Mouse (Mus musculus) ES-E14 (cell line): ENCODE measurements around the gene Mst1. TPM values are rescaled to one million over a fixed set of nuclear protein-coding genes. Genes with fewer than 3 reads are reported as not detected.

Source experiments
- DNase-seq: peaks from one replicate; pipeline ENCODE4 v3.0.0-alpha.2; 2013; ENCODE audit warnings: low read depth, low spot score
- H3K27ac ChIP-seq: 2 replicates; pipeline ENCODE4 v1.5.1; 2012; ENCODE audit warnings: low read depth, mild to moderate bottlenecking, low read length, moderate library complexity, mixed read lengths; ENCODE audit not compliant: poor library complexity, insufficient read depth, severe bottlenecking
- H3K36me3 ChIP-seq: 2 replicates; pipeline ENCODE4 v1.6.1; 2012; ENCODE audit warnings: mild to moderate bottlenecking, low read length, moderate library complexity, mixed read lengths; ENCODE audit not compliant: control insufficient read depth, poor library complexity, insufficient read depth, severe bottlenecking
- H3K4me1 ChIP-seq, 2 experiments: fragments of 150-350 bp in 1 of 2; sonication (generic) in 1 of 2; 2 replicates each; pipeline ENCODE4 v1.6.1; 2012; ENCODE audit warnings: low read length in 2 of 2, mild to moderate bottlenecking in 1 of 2, mixed read lengths in 1 of 2; ENCODE audit not compliant: control insufficient read depth in 2 of 2, insufficient read depth in 2 of 2, poor library complexity in 1 of 2
- H3K4me3 ChIP-seq, 2 experiments: fragments of 150-350 bp in 1 of 2; sonication (generic) in 1 of 2; 2 replicates each; pipeline ENCODE4 v1.5.1; 2012; ENCODE audit warnings: low read length in 2 of 2, low read depth in 1 of 2, mild to moderate bottlenecking in 1 of 2, mixed read lengths in 1 of 2; ENCODE audit not compliant: insufficient read depth in 1 of 2, poor library complexity in 1 of 2, severe bottlenecking in 1 of 2
- H3K9ac ChIP-seq: 2 replicates; pipeline ENCODE4 v1.6.1; 2012; ENCODE audit warnings: low read depth, mild to moderate bottlenecking, low read length, mixed read lengths; ENCODE audit not compliant: poor library complexity, insufficient read depth, severe bottlenecking
- H3K9me3 ChIP-seq: fragments of 150-350 bp; sonication (generic); 2 replicates; pipeline ENCODE4 v1.6.1; 2012; ENCODE audit warnings: low read depth, mild to moderate bottlenecking, low read length; ENCODE audit not compliant: control insufficient read depth, insufficient read depth
- CHD2 ChIP-seq: IDR thresholded peaks from 2 replicates; pipeline ENCODE4 v1.6.1; 2014; ENCODE audit warnings: mild to moderate bottlenecking, low read depth, low read length, inconsistent platforms
- HCFC1 ChIP-seq: IDR thresholded peaks from 2 replicates; pipeline ENCODE4 v1.6.1; 2012; ENCODE audit warnings: low read length, inconsistent platforms, borderline replicate concordance; ENCODE audit not compliant: insufficient read depth
- MAFK ChIP-seq: IDR thresholded peaks from 2 replicates; pipeline ENCODE4 v1.6.1; 2014; ENCODE audit warnings: mild to moderate bottlenecking, low read depth, low read length, inconsistent platforms; ENCODE audit not compliant: insufficient read depth
- ZC3H11A ChIP-seq: IDR thresholded peaks from 2 replicates; pipeline ENCODE4 v1.6.1; 2012; ENCODE audit warnings: low read depth, mild to moderate bottlenecking, inconsistent platforms, low read length, borderline replicate concordance
- ZNF384 ChIP-seq: IDR thresholded peaks from 2 replicates; pipeline ENCODE4 v1.6.1; 2012; ENCODE audit warnings: low read depth, low read length, inconsistent platforms
- in situ Hi-C, 2 experiments: fragments of 600-800 bp; cut with MboI; formaldehyde crosslinking; loops; one replicate each; pipeline ENCODE4 v1.15.1; 2025; ENCODE audit warnings: low sequenced_read_pairs in 2 of 2, inconsistent platforms in 1 of 2; ENCODE audit not compliant: unreplicated experiment in 2 of 2
- total RNA-seq: library from RNA; depleted of rRNA; stranded (reverse); fragments of 300-350 nt; gene quantifications from 2 replicates; pipeline ENCODE4 v1.2.3, GENCODE M21; 2012

Mst1 gene
- total RNA-seq, 1 experiment: 2.9 TPM

GRCm38 (mm10) chr9:108069007-108069406 is 11.2 kb upstream of the Mst1 start:
- H3K27ac ChIP-seq: no peak overlapping the region
- TF ChIP-seq MAFK: no peak
- no peak for TF ChIP-seq HCFC1
- TF ChIP-seq ZC3H11A: no peak
- TF ChIP-seq CHD2: no peak
- TF ChIP-seq ZNF384: no peak
- in situ Hi-C loops: loop anchor here in 1 of 2 experiments (5.0 kb wide), 1 partner anchor 167 kb away; no protein-coding TSS in a partner anchor
- H3K4me1 ChIP-seq: no peaks in the 10 kb centered on the region
- no peak for DNase-seq
- no peak overlapping the region for H3K9ac ChIP-seq
- no peaks in the 10 kb centered on the region for H3K9me3 ChIP-seq
- H3K36me3 ChIP-seq: peaks cover 11% of the 10 kb centered on the region; the same call in 1 of the 2 replicates
- no peak overlapping the region for H3K4me3 ChIP-seq

- Histone ChIP-seq H3K9ac (no peak overlapping the region), H3K4me3 (no peak overlapping the region), H3K36me3 (peaks cover 10% of the 10 kb centered on the region; the same call in 1 of the 2 replicates), H3K4me1 (no peaks in the 10 kb centered on the region), H3K9me3 (no peaks in the 10 kb centered on the region), H3K27ac (no peak overlapping the region)
- in situ Hi-C loops: loop anchor here in 1 of 2 experiments (5.0 kb wide), 1 partner anchor 167 kb away; no protein-coding TSS in a partner anchor
- TF ChIP-seq CHD2: no peak
- no peak for TF ChIP-seq ZNF384
- TF ChIP-seq ZC3H11A: no peak
- TF ChIP-seq MAFK: no peak
- no peak for TF ChIP-seq HCFC1
- DNase-seq: no peak
Observed at GRCm38 (mm10) chr9:108069529-108069928, 10.7 kb upstream of the Mst1 start.

GRCm38 (mm10) chr9:108071801-108072200 is 8.4 kb upstream of the Mst1 start:
- H3K36me3 ChIP-seq: peaks cover 10% of the 10 kb centered on the region; the same call in 1 of the 2 replicates

GRCm38 (mm10) chr9:108072481-108072924 is 7.7 kb upstream of the Mst1 start:
- in situ Hi-C loops: no loop called here
- H3K27ac ChIP-seq: no peak overlapping the region
- H3K4me3 ChIP-seq: no peak overlapping the region
- no peak overlapping the region for H3K9ac ChIP-seq
- no peak for TF ChIP-seq HCFC1
- TF ChIP-seq ZC3H11A: no peak
- TF ChIP-seq MAFK: no peak
- no peak for TF ChIP-seq CHD2
- TF ChIP-seq ZNF384: no peak
- H3K36me3 ChIP-seq: peaks cover 10% of the 10 kb centered on the region; the same call in 1 of the 2 replicates
- no peak for DNase-seq
- no peaks in the 10 kb centered on the region for H3K9me3 ChIP-seq
- H3K4me1 ChIP-seq: no peaks in the 10 kb centered on the region

More at GRCm38 (mm10) chr9:108071801-108072200, 8.4 kb upstream of the Mst1 start:
- no peak overlapping the region for H3K4me3 ChIP-seq
- in situ Hi-C loops: no loop called here
- H3K9me3 ChIP-seq: no peaks in the 10 kb centered on the region
- DNase-seq: no peak
- TF ChIP-seq ZC3H11A: no peak
- TF ChIP-seq MAFK: no peak
- no peak for TF ChIP-seq CHD2
- no peak for TF ChIP-seq ZNF384
- no peak for TF ChIP-seq HCFC1
- no peak overlapping the region for H3K9ac ChIP-seq
- H3K4me1 ChIP-seq: no peaks in the 10 kb centered on the region
- H3K27ac ChIP-seq: no peak overlapping the region
